Mouse (Mus musculus) limb, embryonic 14.5 days (tissue): ENCODE results near the gene Tbpl1. TPM values are rescaled to one million over a fixed set of nuclear protein-coding genes. Genes with fewer than 3 reads are reported as not detected.

Source experiments
- ATAC-seq: fragments of 200-750 bp; cut with Nextera tagmentation; 2 replicates; pipeline ENCODE4 v1.8.0; 2017; ENCODE audit warnings: low read depth, moderate number of reproducible peaks, moderate TSS enrichment; ENCODE audit not compliant: low FRiP score
- DNase-seq: peaks from one replicate; pipeline ENCODE4 v3.0.0-alpha.2; 2015; ENCODE audit warnings: low spot score
- H3K27ac ChIP-seq: fragments of 300-500 bp; sonication (generic); replicated peaks from 2 replicates; pipeline ENCODE4 v1.5.1; 2014; ENCODE audit warnings: low read depth, mild to moderate bottlenecking, low read length, moderate library complexity, mixed read lengths
- H3K27me3 ChIP-seq: fragments of 300-500 bp; sonication (generic); 2 replicates; pipeline ENCODE4 v1.6.1; 2014; ENCODE audit warnings: low read length, mixed read lengths; ENCODE audit not compliant: control insufficient read depth, insufficient read depth
- H3K36me3 ChIP-seq: fragments of 300-500 bp; sonication (generic); 2 replicates; pipeline ENCODE4 v1.6.1; 2014; ENCODE audit warnings: mild to moderate bottlenecking, low read length, moderate library complexity, mixed read lengths; ENCODE audit not compliant: control insufficient read depth, insufficient read depth
- H3K4me1 ChIP-seq: fragments of 300-500 bp; sonication (generic); 2 replicates; pipeline ENCODE4 v1.6.1; 2014; ENCODE audit warnings: antibody characterized with exemption, low read length, mixed read lengths; ENCODE audit not compliant: control insufficient read depth, insufficient read depth
- H3K4me2 ChIP-seq: fragments of 300-500 bp; sonication (generic); replicated peaks from 2 replicates; pipeline ENCODE4 v1.6.1; 2014; ENCODE audit warnings: low read depth, mild to moderate bottlenecking, low read length, moderate library complexity; ENCODE audit not compliant: severe bottlenecking
- H3K4me3 ChIP-seq: fragments of 300-500 bp; sonication (generic); replicated peaks from 2 replicates; pipeline ENCODE4 v1.5.1; 2014; ENCODE audit warnings: low read length
- H3K9ac ChIP-seq: fragments of 300-500 bp; sonication (generic); 2 replicates; pipeline ENCODE4 v1.6.1; 2014; ENCODE audit warnings: mild to moderate bottlenecking, low read depth, low read length, moderate library complexity; ENCODE audit not compliant: severe bottlenecking
- H3K9me3 ChIP-seq: fragments of 300-500 bp; sonication (generic); 2 replicates; pipeline ENCODE4 v1.6.1; 2016; ENCODE audit warnings: low read length; ENCODE audit not compliant: control insufficient read depth
- POLR2A ChIP-seq: fragments of 200-500 bp; IDR thresholded peaks from 2 replicates; pipeline ENCODE4 v1.8.0; 2012; ENCODE audit warnings: inconsistent platforms, mild to moderate bottlenecking, moderate library complexity, borderline replicate concordance; ENCODE audit not compliant: insufficient read depth, insufficient read length; ENCODE audit errors: extremely low read depth
- WGBS: fragments of 180-500 bp; shearing (Covaris S2); extraction: QIAGEN DNeasy Blood & Tissue Kit; methylation state at CpG from one replicate; pipeline ENCODE4 v1.1.7; 2014; 5-methylcytosine and 5-hydroxymethylcytosine counted together
- polyA plus RNA-seq, 2 experiments: library from polyadenylated mRNA; depleted of rRNA in 1 of 2; stranded (reverse) in 1 of 2; unstranded in 1 of 2; fragments of >200 nt; fragmentation: Nextera tagmentation in 1 of 2; extraction: Ambion mirVana in 1 of 2; gene quantifications; 2 replicates each; pipeline versions ENCODE4 v1.2.1 to v1.2.3; 2012 to 2014

Tbpl1 gene
- polyA plus RNA-seq, 2 experiments: 34.6 to 53.2 TPM

GRCm38 (mm10) chr10:22710173-22710777 is 21.5 kb downstream of the Tbpl1 start:
- WGBS: 91% methylated on average over 13 of the region's 13 CpGs
- no peak overlapping the region for H3K9ac ChIP-seq
- H3K9me3 ChIP-seq: no peaks in the 10 kb centered on the region
- TF ChIP-seq POLR2A: no peak
- no peak overlapping the region for H3K27ac ChIP-seq
- no peak overlapping the region for H3K4me2 ChIP-seq
- no peak overlapping the region for H3K4me3 ChIP-seq
- H3K27me3 ChIP-seq: no peaks in the 10 kb centered on the region
- ATAC-seq: no peak
- peaks cover 53% of the 10 kb centered on the region for H3K36me3 ChIP-seq
- DNase-seq: no peak
- H3K4me1 ChIP-seq: no peaks in the 10 kb centered on the region

GRCm38 (mm10) chr10:22708190-22708843 is 23.4 kb downstream of the Tbpl1 start:
- Histone ChIP-seq H3K4me2 (no peak overlapping the region), H3K9ac (no peak overlapping the region), H3K4me1 (no peaks in the 10 kb centered on the region), H3K27ac (no peak overlapping the region), H3K9me3 (no peaks in the 10 kb centered on the region), H3K27me3 (no peaks in the 10 kb centered on the region), H3K4me3 (no peak overlapping the region), H3K36me3 (peaks cover 61% of the 10 kb centered on the region)
- no peak for TF ChIP-seq POLR2A
- no peak for DNase-seq
- no peak for ATAC-seq
- WGBS: 90% methylated on average over 7 of the region's 7 CpGs

GRCm38 (mm10) chr10:22703844-22704243 is 27.9 kb downstream of the Tbpl1 start:
- TF ChIP-seq POLR2A: no peak
- 89% methylated on average over 6 of the region's 6 CpGs for WGBS
- no peaks in the 10 kb centered on the region for H3K9me3 ChIP-seq
- H3K9ac ChIP-seq: no peak overlapping the region
- H3K27ac ChIP-seq: no peak overlapping the region
- no peak overlapping the region for H3K4me3 ChIP-seq
- H3K27me3 ChIP-seq: no peaks in the 10 kb centered on the region
- H3K36me3 ChIP-seq: peaks cover 50% of the 10 kb centered on the region
- no peak overlapping the region for H3K4me2 ChIP-seq
- no peak for DNase-seq
- peaks cover 5% of the 10 kb centered on the region for H3K4me1 ChIP-seq
- no peak for ATAC-seq

- H3K9me3 ChIP-seq: no peaks in the 10 kb centered on the region
- DNase-seq: no peak
- no peak overlapping the region for H3K9ac ChIP-seq
- peaks cover 5% of the 10 kb centered on the region for H3K4me1 ChIP-seq
- H3K27me3 ChIP-seq: no peaks in the 10 kb centered on the region
- no peak overlapping the region for H3K27ac ChIP-seq
- H3K4me3 ChIP-seq: no peak overlapping the region
- no peak for TF ChIP-seq POLR2A
- 58% methylated on average over 12 of the region's 12 CpGs for WGBS
- no peak overlapping the region for H3K4me2 ChIP-seq
- ATAC-seq: no peak
- peaks cover 29% of the 10 kb centered on the region for H3K36me3 ChIP-seq
Measured at GRCm38 (mm10) chr10:22701485-22702315, 30.0 kb downstream of the Tbpl1 start.

DNA sequence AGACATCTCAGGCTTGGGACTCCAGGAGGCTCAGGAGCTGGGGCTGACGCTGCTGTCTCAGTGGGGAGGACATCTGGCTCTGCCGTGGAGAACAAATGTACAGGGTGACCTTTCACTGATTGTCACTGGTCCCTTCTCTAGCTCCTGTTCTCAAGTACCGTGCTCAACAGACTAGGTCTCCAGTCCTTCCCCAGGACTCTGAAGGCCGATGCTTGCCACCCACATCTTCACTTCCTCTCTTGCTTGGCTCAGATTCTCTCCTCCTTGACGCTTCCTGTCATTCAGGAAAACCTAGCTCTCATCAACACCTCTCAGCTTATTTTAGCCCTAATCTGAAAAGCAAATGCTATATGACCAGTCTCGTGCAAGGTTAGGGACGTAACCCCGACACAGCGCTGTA is 31.0 kb downstream of the Tbpl1 start:
- Histone ChIP-seq H3K27me3 (no peaks in the 10 kb centered on the region), H3K9ac (no peak overlapping the region), H3K4me3 (no peak overlapping the region), H3K4me2 (no peak overlapping the region), H3K9me3 (no peaks in the 10 kb centered on the region), H3K36me3 (peaks cover 20% of the 10 kb centered on the region), H3K27ac (no peak overlapping the region), H3K4me1 (peaks cover 5% of the 10 kb centered on the region)
- DNase-seq (no peak), ATAC-seq (no peak)
- TF ChIP-seq POLR2A: no peak
- 80% methylated on average over 9 of the region's 9 CpGs for WGBS
